Mouse (Mus musculus): Measurements from ENCODE around the gene Prkcd.

GRCm38 (mm10) chr14:30568016-30568415 is 58.0 kb downstream of the Prkcd start:
- no peak for TF ChIP-seq MAX (IDR thresholded peaks at IDR 0.05)
- TF ChIP-seq USF1 (IDR thresholded peaks at IDR 0.05; ENCODE audit: low read depth), result no peak
- TF ChIP-seq CTCF (IDR thresholded peaks at IDR 0.05; ENCODE audit: control insufficient read depth, insufficient read depth, insufficient read length), result no peak
- no peak for TF ChIP-seq MYOD1 (IDR thresholded peaks at IDR 0.05; ENCODE audit: control insufficient read depth, insufficient read length, low read depth)
- no peak for TF ChIP-seq MYOG (IDR thresholded peaks at IDR 0.05; ENCODE audit: control insufficient read depth, extremely low read depth, insufficient read length)
- TF ChIP-seq FOSL1 (IDR thresholded peaks at IDR 0.05; ENCODE audit: insufficient read depth, low read length, poor library complexity, severe bottlenecking), result no peak
- no peak for TF ChIP-seq CEBPB (IDR thresholded peaks at IDR 0.05; ENCODE audit: low read depth)
